Mouse (Mus musculus) heart, embryonic 14.5 days (tissue): Measurements from ENCODE around the gene Pask. TPM values are rescaled to one million over a fixed set of nuclear protein-coding genes. Genes with fewer than 3 reads are reported as not detected.

Experiments
- ATAC-seq: fragments of 200-750 bp; cut with Nextera tagmentation; 2 replicates; pipeline ENCODE4 v1.8.0; 2017; ENCODE audit warnings: low read depth, moderate TSS enrichment; ENCODE audit not compliant: insufficient number of reproducible peaks, insufficient read depth, low FRiP score
- H3K27ac ChIP-seq, 2 experiments: fragments of 200-500 bp in 1 of 2; fragments of 300-500 bp in 1 of 2; sonication (generic) in 1 of 2; replicated peaks in 1 of 2; 2 replicates each; pipeline ENCODE4 v1.5.1; 2012 to 2014; ENCODE audit warnings: low read depth in 2 of 2, low read length in 2 of 2, control low read depth in 1 of 2, mild to moderate bottlenecking in 1 of 2, mixed read lengths in 1 of 2; ENCODE audit not compliant: control insufficient read depth in 1 of 2, insufficient read depth in 1 of 2
- H3K27me3 ChIP-seq: fragments of 300-500 bp; sonication (generic); 2 replicates; pipeline ENCODE4 v1.6.1; 2014; ENCODE audit warnings: mild to moderate bottlenecking, low read length, control low read depth; ENCODE audit not compliant: control insufficient read depth, insufficient read depth
- H3K36me3 ChIP-seq: fragments of 300-500 bp; sonication (generic); 2 replicates; pipeline ENCODE4 v1.6.1; 2014; ENCODE audit warnings: mild to moderate bottlenecking, control low read depth, low read length, mixed read lengths; ENCODE audit not compliant: control insufficient read depth, insufficient read depth
- H3K4me1 ChIP-seq, 2 experiments: fragments of 200-500 bp in 1 of 2; fragments of 300-500 bp in 1 of 2; sonication (generic) in 1 of 2; 2 replicates each; pipeline ENCODE4 v1.6.1; 2012 to 2014; ENCODE audit warnings: low read length in 2 of 2, control low read depth in 1 of 2, mixed read lengths in 1 of 2; ENCODE audit not compliant: control insufficient read depth in 2 of 2, insufficient read depth in 2 of 2
- H3K4me2 ChIP-seq: fragments of 300-500 bp; sonication (generic); 2 replicates; pipeline ENCODE4 v1.6.1; 2014; ENCODE audit warnings: mild to moderate bottlenecking, low read length
- H3K4me3 ChIP-seq, 2 experiments: fragments of 200-500 bp in 1 of 2; fragments of 300-500 bp in 1 of 2; sonication (generic) in 1 of 2; 2 replicates each; pipeline ENCODE4 v1.5.1; 2012 to 2014; ENCODE audit warnings: low read length in 2 of 2, mild to moderate bottlenecking in 2 of 2, control low read depth in 1 of 2, low read depth in 1 of 2, moderate library complexity in 1 of 2; ENCODE audit not compliant: control insufficient read depth in 1 of 2, insufficient read depth in 1 of 2
- H3K9ac ChIP-seq: fragments of 300-500 bp; sonication (generic); 2 replicates; pipeline ENCODE4 v1.6.1; 2014; ENCODE audit warnings: mild to moderate bottlenecking, low read length
- H3K9me3 ChIP-seq: fragments of 300-500 bp; sonication (generic); 2 replicates; pipeline ENCODE4 v1.6.1; 2016; ENCODE audit warnings: low read length, control low read depth; ENCODE audit not compliant: control insufficient read depth
- WGBS: fragments of 180-500 bp; shearing (Covaris S2); extraction: QIAGEN DNeasy Blood & Tissue Kit; methylation state at CpG from one replicate; pipeline ENCODE4 v1.1.7; 2014; 5-methylcytosine and 5-hydroxymethylcytosine counted together
- polyA plus RNA-seq: library from polyadenylated mRNA; unstranded; fragments of >200 nt; fragmentation: Nextera tagmentation; extraction: Ambion mirVana; gene quantifications from 2 replicates; pipeline ENCODE4 v1.2.1, GENCODE M21; 2014

The Pask gene
- polyA plus RNA-seq, 1 experiment from 2014 or later, result 6.0 TPM

DNA sequence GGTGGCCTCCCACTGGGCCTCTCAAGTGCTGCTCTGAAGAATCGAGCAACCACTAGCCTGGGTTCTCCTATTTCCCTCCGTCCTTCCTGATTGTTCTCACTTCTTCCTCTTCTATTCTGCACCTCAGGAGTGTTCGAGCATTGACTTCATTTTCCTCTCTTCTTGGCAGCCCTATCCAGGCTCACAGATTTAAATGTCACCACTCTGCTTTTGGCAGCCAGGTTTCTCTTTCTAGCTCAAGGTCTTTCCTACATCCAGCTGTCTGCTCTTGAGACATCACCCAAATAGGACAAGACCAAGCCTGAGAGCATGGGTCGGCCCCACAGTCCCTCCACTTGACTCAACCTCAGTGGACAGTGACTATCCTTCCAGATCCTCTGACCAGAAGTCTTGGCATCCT lies 19.4 kb upstream of the Pask start:
- no peak overlapping the region for H3K27ac ChIP-seq
- no peak for ATAC-seq
- no peaks in the 10 kb centered on the region for H3K9me3 ChIP-seq
- H3K36me3 ChIP-seq, result peaks cover 84% of the 10 kb centered on the region
- no peak overlapping the region for H3K4me2 ChIP-seq
- no peaks in the 10 kb centered on the region for H3K4me1 ChIP-seq
- WGBS, result 87% methylated on average over 4 of the region's 4 CpGs
- no peaks in the 10 kb centered on the region for H3K27me3 ChIP-seq
- H3K9ac ChIP-seq, result no peak overlapping the region
- H3K4me3 ChIP-seq, result no peak overlapping the region

DNA sequence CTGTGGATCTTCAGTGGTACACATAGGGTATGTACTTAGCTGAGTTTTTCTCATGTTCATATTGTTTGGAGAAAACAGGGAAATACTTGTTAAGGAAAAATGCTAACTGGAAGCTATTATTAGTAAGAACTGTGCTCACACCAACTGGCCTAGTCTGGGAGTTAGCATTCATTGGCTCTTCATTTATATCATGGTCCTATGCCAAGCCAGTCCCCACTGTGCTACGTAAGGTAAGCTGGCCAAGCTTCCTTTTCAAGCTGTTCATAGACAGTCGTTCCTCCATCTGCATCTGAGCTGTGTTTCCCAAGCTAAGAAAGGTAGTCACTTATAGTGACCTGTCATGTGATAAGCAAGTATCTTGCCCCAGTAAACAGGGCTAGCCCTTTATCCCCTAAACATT lies 9.4 kb upstream of the Pask start:
- ATAC-seq, result no peak

DNA sequence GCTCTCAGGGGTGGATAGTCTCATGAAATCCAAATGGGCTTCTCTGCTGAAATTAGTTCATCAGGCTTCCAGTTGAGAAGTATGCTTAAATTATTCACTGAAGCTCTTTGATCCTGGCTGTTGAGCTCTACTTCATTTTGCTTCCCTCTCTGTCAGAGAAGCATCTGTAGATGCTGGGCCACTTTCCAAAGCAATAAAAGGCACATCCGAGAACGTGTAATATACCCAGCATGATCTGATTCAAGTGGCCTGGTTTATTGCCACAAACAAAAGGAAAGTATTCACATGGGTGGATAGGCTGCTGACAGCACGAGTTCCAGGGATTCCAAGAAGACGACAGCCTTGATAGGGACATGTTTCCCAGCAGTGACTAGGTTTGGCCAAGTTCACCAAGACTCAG lies 6.4 kb upstream of the Pask start:
- ATAC-seq, result no peak
- H3K9me3 ChIP-seq, result no peaks in the 10 kb centered on the region
- no peak overlapping the region for H3K4me2 ChIP-seq
- 39% methylated on average over 4 of the region's 4 CpGs for WGBS
- H3K4me3 ChIP-seq, result no peak overlapping the region
- peaks cover under 1 to 3% of the 10 kb centered on the region in 2 experiments; a peak in 2 of 4 replicates for H3K4me1 ChIP-seq
- peaks cover 87% of the 10 kb centered on the region for H3K36me3 ChIP-seq
- H3K27ac ChIP-seq, result no peak overlapping the region
- no peaks in the 10 kb centered on the region for H3K27me3 ChIP-seq
- H3K9ac ChIP-seq, result no peak overlapping the region

More for the DNA sequence above, 9.4 kb upstream of the Pask start:
- 83% methylated on average over 2 of the region's 2 CpGs for WGBS
- Histone ChIP-seq H3K9me3 (no peaks in the 10 kb centered on the region), H3K36me3 (peaks cover 93% of the 10 kb centered on the region), H3K9ac (no peak overlapping the region), H3K27ac (no peak overlapping the region), H3K4me2 (no peak overlapping the region), H3K4me3 (no peak overlapping the region), H3K4me1 (no peaks in the 10 kb centered on the region), H3K27me3 (no peaks in the 10 kb centered on the region)

DNA sequence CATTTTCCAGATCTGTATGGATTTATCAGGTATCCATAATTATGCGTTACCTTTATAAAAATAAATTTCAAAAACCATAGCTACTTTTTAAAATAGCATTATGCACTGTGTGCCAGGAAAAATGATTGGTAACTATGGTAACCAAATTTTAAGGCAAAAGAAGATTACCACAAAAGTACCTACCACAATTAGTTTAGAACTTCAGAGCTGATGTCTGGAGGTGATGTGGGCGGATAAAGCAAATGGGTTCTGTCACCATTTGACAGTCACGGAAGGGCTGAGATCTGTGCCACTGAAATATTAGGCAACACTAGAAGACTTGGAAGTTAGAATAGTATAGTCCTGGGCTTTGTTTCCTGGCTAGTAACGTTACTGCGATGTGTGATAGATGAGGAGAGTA lies 3.9 kb upstream of the Pask start:
- Histone ChIP-seq H3K36me3 (peaks cover 62% of the 10 kb centered on the region), H3K9ac (no peak overlapping the region), H3K9me3 (no peaks in the 10 kb centered on the region), H3K27me3 (no peaks in the 10 kb centered on the region), H3K27ac (no peak overlapping the region), H3K4me3 (no peak overlapping the region), H3K4me1 (peaks cover 5 to 9% of the 10 kb centered on the region in 2 experiments; a peak in 3 of 4 replicates), H3K4me2 (no peak overlapping the region)
- WGBS, result 93% methylated on average over 5 of the region's 5 CpGs
- no peak for ATAC-seq

DNA sequence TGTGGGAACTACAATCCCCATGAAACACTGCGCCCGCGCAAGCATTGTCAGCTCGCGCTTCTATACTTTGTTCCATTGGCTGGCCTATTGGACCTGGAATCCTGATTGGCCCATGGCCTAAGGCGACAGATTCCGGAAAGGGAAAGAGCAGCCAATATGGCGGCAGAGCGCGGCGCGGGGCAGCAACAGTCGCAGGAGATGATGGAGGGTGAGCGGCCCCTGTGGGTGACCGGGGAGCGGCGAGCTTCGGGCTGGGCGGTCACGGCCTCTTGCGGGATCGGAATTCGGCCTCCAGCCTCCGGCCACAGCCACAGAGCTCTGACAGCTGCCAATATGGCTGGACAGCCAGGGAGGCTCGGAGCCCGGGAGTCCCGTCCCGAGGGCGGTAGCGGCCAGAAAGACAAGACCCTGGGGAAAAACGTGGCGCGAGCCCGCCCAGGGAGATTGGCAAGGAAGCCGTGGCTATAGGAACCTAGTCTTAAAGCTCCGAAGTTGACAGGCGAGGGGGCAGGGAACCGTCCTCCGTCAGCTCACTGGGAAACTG lies 294 bp upstream of the Pask start:
- peak overlapping the region; percentile 78 to 99 for H3K4me3 ChIP-seq
- H3K9ac ChIP-seq, result peak overlapping the region; percentile 90
- H3K27ac ChIP-seq, result peak overlapping the region; percentile 15 to 58; a peak in 2 of 4 replicates
- ATAC-seq, result peak; percentile 94
- no peaks in the 10 kb centered on the region for H3K27me3 ChIP-seq
- H3K9me3 ChIP-seq, result no peaks in the 10 kb centered on the region
- under 1% methylated on average over 39 of the region's 39 CpGs for WGBS
- peaks cover 32% of the 10 kb centered on the region for H3K36me3 ChIP-seq
- peaks cover 5 to 15% of the 10 kb centered on the region in 2 experiments; a peak in 3 of 4 replicates for H3K4me1 ChIP-seq
- peak overlapping the region; percentile 92 for H3K4me2 ChIP-seq

DNA sequence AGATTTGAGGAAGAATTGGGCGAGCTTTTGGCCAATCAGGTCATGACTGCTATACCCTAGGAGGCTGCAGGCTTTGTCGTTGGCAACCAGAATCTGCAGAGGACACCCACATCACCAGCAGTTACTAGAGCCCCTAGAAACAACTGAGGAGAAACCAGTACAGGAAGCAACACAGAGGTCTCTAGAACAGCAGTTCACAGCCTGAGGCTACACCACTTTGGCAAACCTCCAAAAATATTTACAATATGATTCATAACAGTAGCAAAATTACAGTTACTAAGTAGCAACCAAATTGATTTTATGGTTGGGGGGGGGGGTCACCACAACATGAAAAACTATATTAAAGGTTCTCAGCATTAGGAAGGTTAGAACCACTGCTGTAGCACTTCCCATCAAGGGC lies 8.7 kb downstream of the Pask start:
- no peak for ATAC-seq
- Histone ChIP-seq H3K27me3 (no peaks in the 10 kb centered on the region), H3K9me3 (no peaks in the 10 kb centered on the region), H3K27ac (no peak overlapping the region), H3K4me2 (no peak overlapping the region), H3K4me1 (no peaks in the 10 kb centered on the region), H3K9ac (no peak overlapping the region), H3K36me3 (peaks cover 57% of the 10 kb centered on the region), H3K4me3 (no peak overlapping the region)
- WGBS, result 69% methylated on average over 2 of the region's 2 CpGs

DNA sequence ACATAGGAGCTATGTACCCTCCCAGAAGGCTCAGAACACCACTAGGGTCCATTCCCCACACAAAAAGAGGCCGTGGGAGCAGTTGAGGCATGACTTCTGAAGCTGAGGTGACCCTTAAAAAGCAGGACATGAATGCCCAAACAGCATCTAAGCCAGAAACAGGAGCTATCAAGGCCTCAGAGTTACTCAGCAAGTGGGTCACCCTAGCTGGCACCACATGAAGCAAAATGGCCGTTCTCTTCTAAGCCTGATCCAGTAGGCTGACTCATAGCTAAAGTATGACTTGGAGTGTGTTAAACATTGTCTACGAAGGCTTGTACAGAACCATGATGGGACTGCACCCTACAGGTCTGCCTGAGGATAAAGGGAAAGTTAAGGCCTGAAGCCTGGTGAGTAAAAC lies 16.8 kb downstream of the Pask start:
- Histone ChIP-seq H3K9me3 (no peaks in the 10 kb centered on the region), H3K4me2 (no peak overlapping the region), H3K27ac (no peak overlapping the region), H3K27me3 (no peaks in the 10 kb centered on the region), H3K36me3 (peaks cover 61% of the 10 kb centered on the region), H3K4me3 (no peak overlapping the region), H3K4me1 (no peaks in the 10 kb centered on the region), H3K9ac (no peak overlapping the region)
- no peak for ATAC-seq
- 74% methylated on average over 3 of the region's 3 CpGs for WGBS

DNA sequence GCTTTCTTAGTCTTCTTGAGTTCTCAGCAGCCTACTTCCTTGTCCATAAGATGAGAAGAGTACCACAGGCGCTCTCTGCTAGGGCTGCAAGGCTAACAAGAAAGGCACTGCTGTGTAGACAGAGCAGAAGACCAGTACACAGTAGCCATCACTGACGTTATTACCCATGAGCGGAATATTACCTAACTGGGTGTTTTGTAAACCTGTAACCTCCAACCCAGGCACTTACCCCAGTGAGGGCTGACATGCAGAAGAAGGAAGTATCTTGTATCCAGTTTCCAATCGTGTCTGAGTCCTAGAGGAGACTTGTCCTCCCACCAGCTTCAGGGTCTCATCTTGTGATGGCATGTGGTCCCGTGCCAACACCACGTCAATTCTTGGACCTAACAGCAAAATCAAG lies 19.3 kb downstream of the Pask start:
- ATAC-seq, result no peak
- peaks cover 70% of the 10 kb centered on the region for H3K36me3 ChIP-seq
- 87% methylated on average over 6 of the region's 6 CpGs for WGBS

More for the DNA sequence above, 19.3 kb downstream of the Pask start:
- H3K27me3 ChIP-seq, result no peaks in the 10 kb centered on the region
- H3K4me1 ChIP-seq, result no peaks in the 10 kb centered on the region
- H3K4me2 ChIP-seq, result no peak overlapping the region
- no peak overlapping the region for H3K27ac ChIP-seq
- H3K9me3 ChIP-seq, result no peaks in the 10 kb centered on the region
- no peak overlapping the region for H3K4me3 ChIP-seq
- H3K9ac ChIP-seq, result no peak overlapping the region
